Mouse (Mus musculus) heart, embryonic 16.5 days (tissue): Measurements from ENCODE around the gene Stub1. TPM values are rescaled to one million over a fixed set of nuclear protein-coding genes. Genes with fewer than 3 reads are reported as not detected.

Experiments
- microRNA-seq: library from miRNA; unstranded; fragments of <30 nt; microRNA quantifications from one replicate; pipeline ENCODE4, GENCODE M21; 2017
- polyA plus RNA-seq: library from polyadenylated mRNA; unstranded; fragments of >200 nt; fragmentation: Nextera tagmentation; extraction: Ambion mirVana; gene quantifications from 2 replicates; pipeline ENCODE4 v1.2.1, GENCODE M21; 2015

Stub1 gene
- polyA plus RNA-seq, 1 experiment from 2014 or later: 292 TPM

Small RNAs within 50 kb of the gene (microRNA-seq; reads per million reads assigned to microRNA genes)
- gene Mir3082 (not detected), gene Mir6966 (0.79 reads per million)

Other genes starting within 250 kb of the Stub1 start
- 0.60 and 2.2 TPM in 2 replicates for gene Gng13, start 116.2 kb downstream of the Stub1 start, polyA plus RNA-seq
- 16.7 and 17.2 TPM in 2 replicates for gene Chtf18, start 106.0 kb downstream of the Stub1 start, polyA plus RNA-seq
- 12.7 and 13.7 TPM in 2 replicates for gene Rpusd1, start 105.7 kb downstream of the Stub1 start, polyA plus RNA-seq
- gene Mslnl, start 97.4 kb downstream of the Stub1 start, polyA plus RNA-seq: 0.16 TPM in 2 replicates
- 50.0 and 51.1 TPM in 2 replicates for gene Msln, start 79.0 kb downstream of the Stub1 start, polyA plus RNA-seq
- 38.3 and 39.7 TPM in 2 replicates for gene Narfl, start 59.6 kb downstream of the Stub1 start, polyA plus RNA-seq
- gene Haghl, start 47.7 kb downstream of the Stub1 start, polyA plus RNA-seq: 51.4 and 55.2 TPM in 2 replicates
- gene Ccdc78, start 46.8 kb downstream of the Stub1 start, polyA plus RNA-seq: 0.53 and 0.80 TPM in 2 replicates
- gene Fam173a, start 40.5 kb downstream of the Stub1 start, polyA plus RNA-seq: 65.1 and 68.9 TPM in 2 replicates
- 0.26 and 0.54 TPM in 2 replicates for gene AC134908.4, start 37.7 kb downstream of the Stub1 start, polyA plus RNA-seq
- gene Metrn, start 36.3 kb downstream of the Stub1 start, polyA plus RNA-seq: 25.6 and 26.9 TPM in 2 replicates
- 0.75 and 0.81 TPM in 2 replicates for gene Fbxl16, start 24.3 kb downstream of the Stub1 start, polyA plus RNA-seq
- gene Wdr24, start 9.8 kb downstream of the Stub1 start, polyA plus RNA-seq: 18.7 and 19.8 TPM in 2 replicates
- gene Jmjd8, start 4.5 kb downstream of the Stub1 start, polyA plus RNA-seq: 35.0 and 36.6 TPM in 2 replicates
- gene Rhbdl1, start 3.9 kb upstream of the Stub1 start, polyA plus RNA-seq: 1.6 and 1.7 TPM in 2 replicates
- gene Gm20683, start 8.4 kb upstream of the Stub1 start, polyA plus RNA-seq: 2.0 and 2.5 TPM in 2 replicates
- gene Rhot2, start 11.4 kb upstream of the Stub1 start, polyA plus RNA-seq: 31.6 and 32.7 TPM in 2 replicates
- gene Wdr90, start 28.1 kb upstream of the Stub1 start, polyA plus RNA-seq: 13.1 and 15.0 TPM in 2 replicates
- 225 and 234 TPM in 2 replicates for gene Mcrip2, start 35.4 kb upstream of the Stub1 start, polyA plus RNA-seq
- 35.1 and 37.1 TPM in 2 replicates for gene Mettl26, start 41.7 kb upstream of the Stub1 start, polyA plus RNA-seq
- gene Wfikkn1, start 47.5 kb upstream of the Stub1 start, polyA plus RNA-seq: 0.30 and 0.41 TPM in 2 replicates
- gene Rab40c, start 86.3 kb upstream of the Stub1 start, polyA plus RNA-seq: 14.5 and 18.7 TPM in 2 replicates
- gene Pigq, start 111.5 kb upstream of the Stub1 start, polyA plus RNA-seq: 59.3 and 66.0 TPM in 2 replicates
- 0.06 and 0.11 TPM in 2 replicates for gene Nhlrc4, start 111.6 kb upstream of the Stub1 start, polyA plus RNA-seq
- gene A930017K11Rik, start 119.2 kb upstream of the Stub1 start, polyA plus RNA-seq: 0.11 TPM in 1 of 2 replicates, not detected in the other
- 12.0 and 14.5 TPM in 2 replicates for gene Capn15, start 152.4 kb upstream of the Stub1 start, polyA plus RNA-seq
- gene Rab11fip3, start 236.2 kb upstream of the Stub1 start, polyA plus RNA-seq: 8.2 and 13.6 TPM in 2 replicates